Mouse (Mus musculus) embryonic facial prominence, embryonic 11.5 days (tissue): ENCODE measurements around the gene Tulp4. TPM values are rescaled to one million over a fixed set of nuclear protein-coding genes. Genes with fewer than 3 reads are reported as not detected.

Source experiments
- ATAC-seq: fragments of 200-750 bp; cut with Nextera tagmentation; replicated peaks from 2 replicates; pipeline ENCODE4 v1.8.0; 2017; ENCODE audit warnings: low read depth; ENCODE audit not compliant: insufficient number of reproducible peaks, low FRiP score, low TSS enrichment
- DNase-seq: peaks from one replicate; pipeline ENCODE4 v3.0.0-alpha.2; 2015; ENCODE audit warnings: low spot score
- H3K27ac ChIP-seq: fragments of 300-500 bp; sonication (generic); replicated peaks from 2 replicates; pipeline ENCODE4 v1.5.1; 2014; ENCODE audit warnings: mild to moderate bottlenecking, low read depth, low read length, control low read depth
- H3K27me3 ChIP-seq: fragments of 300-500 bp; sonication (generic); 2 replicates; pipeline ENCODE4 v1.6.1; 2014; ENCODE audit warnings: mild to moderate bottlenecking, low read length, moderate library complexity, mixed read lengths; ENCODE audit not compliant: control insufficient read depth, insufficient read depth
- H3K36me3 ChIP-seq: fragments of 300-500 bp; sonication (generic); replicated peaks from 2 replicates; pipeline ENCODE4 v1.6.1; 2014; ENCODE audit warnings: low read depth, mild to moderate bottlenecking, low read length, moderate library complexity, mixed read lengths; ENCODE audit not compliant: control insufficient read depth, insufficient read depth
- H3K4me1 ChIP-seq: fragments of 300-500 bp; sonication (generic); 2 replicates; pipeline ENCODE4 v1.6.1; 2014; ENCODE audit warnings: low read length, mixed read lengths; ENCODE audit not compliant: control insufficient read depth, insufficient read depth
- H3K4me2 ChIP-seq: fragments of 300-500 bp; sonication (generic); 2 replicates; pipeline ENCODE4 v1.6.1; 2014; ENCODE audit warnings: low read depth, mild to moderate bottlenecking, control low read depth, low read length, moderate library complexity
- H3K4me3 ChIP-seq: fragments of 300-500 bp; sonication (generic); 2 replicates; pipeline ENCODE4 v1.5.1; 2014; ENCODE audit warnings: low read depth, low read length, control low read depth
- H3K9ac ChIP-seq: fragments of 300-500 bp; sonication (generic); replicated peaks from 2 replicates; pipeline ENCODE4 v1.6.1; 2014; ENCODE audit warnings: mild to moderate bottlenecking, control low read depth, low read length
- H3K9me3 ChIP-seq: fragments of 300-500 bp; sonication (generic); replicated peaks from 2 replicates; pipeline ENCODE4 v1.6.1; 2016; ENCODE audit warnings: mild to moderate bottlenecking, low read length, inconsistent platforms, mixed read lengths; ENCODE audit not compliant: control insufficient read depth
- WGBS: fragments of 180-500 bp; shearing (Covaris S2); extraction: QIAGEN DNeasy Blood & Tissue Kit; methylation state at CpG from one replicate; pipeline ENCODE4 v1.1.7; 2014; 5-methylcytosine and 5-hydroxymethylcytosine counted together
- polyA plus RNA-seq: library from polyadenylated mRNA; unstranded; fragments of >200 nt; fragmentation: Nextera tagmentation; extraction: Ambion mirVana; gene quantifications from 2 replicates; pipeline ENCODE4 v1.2.1, GENCODE M21; 2014

Tulp4 gene
- polyA plus RNA-seq, 1 experiment from 2014 or later, result 86.2 TPM

DNA sequence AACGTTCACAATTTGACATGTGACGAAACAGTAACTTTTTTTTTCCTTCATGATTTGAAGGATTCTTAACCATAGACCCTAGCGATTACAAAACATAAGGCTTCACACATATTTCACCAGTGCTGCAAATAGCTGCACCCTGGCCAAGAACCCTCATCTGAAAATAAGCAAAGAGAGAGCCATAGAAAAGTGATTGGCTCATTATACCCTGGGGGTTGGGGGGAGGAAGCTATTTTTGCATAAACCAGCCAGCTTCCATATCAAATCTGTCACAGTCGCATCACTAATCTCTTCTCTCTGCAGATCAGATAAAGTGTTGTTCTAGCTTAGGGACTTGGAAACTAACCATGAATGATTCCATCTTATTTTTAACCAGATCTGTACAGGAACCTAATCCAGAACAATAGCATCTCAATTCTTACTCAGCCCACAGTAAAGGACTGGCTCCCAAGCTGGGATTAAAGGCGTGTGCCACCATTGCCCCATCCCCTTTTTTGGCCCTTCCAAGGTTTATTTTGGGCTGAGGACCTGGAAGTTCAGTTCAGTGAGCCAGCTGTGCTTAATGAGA lies 22.8 kb upstream of the Tulp4 start:
- DNase-seq (no peak), ATAC-seq (no peak)
- Histone ChIP-seq H3K9ac (no peak overlapping the region), H3K4me3 (no peak overlapping the region), H3K4me2 (no peak overlapping the region), H3K4me1 (peaks cover 2% of the 10 kb centered on the region; the same call in 1 of the 2 replicates), H3K27ac (no peak overlapping the region), H3K36me3 (no peaks in the 10 kb centered on the region; the same call in none of the 2 replicates), H3K27me3 (no peaks in the 10 kb centered on the region), H3K9me3 (no peaks in the 10 kb centered on the region)
- 90% methylated on average over 5 of the region's 5 CpGs for WGBS

DNA sequence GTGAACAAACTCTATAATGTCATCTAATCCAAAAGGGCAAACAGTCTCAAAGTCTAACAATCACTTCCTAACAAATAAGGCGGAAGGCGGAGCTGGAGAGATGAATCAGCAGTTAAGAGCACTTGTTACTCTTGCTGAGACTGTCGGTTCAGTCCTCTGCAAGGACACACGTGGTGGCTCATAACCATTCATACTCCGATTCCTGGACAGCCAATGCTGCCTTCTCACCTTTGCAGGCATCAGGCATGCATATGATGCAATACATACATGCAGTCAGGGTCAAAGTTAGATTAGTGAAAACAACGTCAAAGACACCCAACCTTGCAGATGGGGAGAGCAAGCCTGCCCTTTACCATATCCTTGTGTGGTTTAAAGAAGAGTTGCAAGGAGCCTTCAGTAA lies 14.6 kb upstream of the Tulp4 start:
- Histone ChIP-seq H3K4me1 (no peaks in the 10 kb centered on the region), H3K27me3 (no peaks in the 10 kb centered on the region), H3K9me3 (no peaks in the 10 kb centered on the region), H3K36me3 (no peaks in the 10 kb centered on the region), H3K27ac (no peak overlapping the region), H3K4me3 (no peak overlapping the region), H3K4me2 (no peak overlapping the region), H3K9ac (no peak overlapping the region)
- no peak for ATAC-seq
- WGBS, result 90% methylated on average over 6 of the region's 6 CpGs
- no peak for DNase-seq

GRCm38 (mm10) chr17:6095579-6095978 lies 10.7 kb upstream of the Tulp4 start:
- DNase-seq, result no peak
- Histone ChIP-seq H3K36me3 (no peaks in the 10 kb centered on the region), H3K27ac (no peak overlapping the region), H3K9ac (no peak overlapping the region), H3K4me3 (no peak overlapping the region), H3K4me2 (no peak overlapping the region), H3K4me1 (no peaks in the 10 kb centered on the region), H3K9me3 (no peaks in the 10 kb centered on the region), H3K27me3 (no peaks in the 10 kb centered on the region)
- ATAC-seq, result no peak

DNA sequence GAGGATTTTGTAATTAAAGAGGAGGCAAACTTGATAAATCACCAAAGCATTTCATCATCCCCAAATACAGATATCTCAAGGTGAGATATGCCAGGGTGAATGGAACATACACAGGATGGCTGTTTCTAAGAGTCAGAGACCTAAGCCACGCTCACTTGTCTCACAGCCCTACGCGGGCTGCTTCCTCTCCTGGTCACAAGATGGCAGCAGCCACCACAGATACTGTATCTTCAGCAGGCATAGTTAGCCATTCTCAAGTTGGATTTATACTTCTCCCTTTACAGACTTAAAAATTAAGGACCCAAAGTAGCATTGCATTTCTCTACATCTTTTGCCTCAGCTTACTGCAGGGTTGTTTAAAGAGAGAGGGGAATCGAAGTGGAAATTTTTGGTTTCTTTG lies 8.4 kb upstream of the Tulp4 start:
- H3K9ac ChIP-seq, result no peak overlapping the region

DNA sequence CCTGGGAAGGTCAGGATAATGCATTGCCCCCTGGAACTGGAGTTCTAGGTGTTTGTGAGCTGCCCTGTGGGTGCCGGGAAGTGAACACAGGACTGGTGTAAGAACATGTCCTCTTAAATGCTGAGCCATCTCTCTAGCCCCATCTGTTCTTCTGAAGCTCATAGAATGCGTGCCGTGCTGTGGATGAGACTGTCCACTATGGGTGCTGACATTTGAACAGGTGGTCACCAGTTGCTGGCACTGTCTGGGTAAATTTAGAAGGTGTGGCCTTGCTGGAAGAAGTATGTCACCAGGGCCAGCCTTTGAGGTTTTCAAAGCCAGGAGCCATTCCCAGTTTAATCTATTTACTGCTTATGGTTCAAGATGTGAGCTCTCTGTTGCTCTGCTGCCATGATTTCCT lies 4.0 kb upstream of the Tulp4 start:
- Histone ChIP-seq H3K4me2 (no peak overlapping the region), H3K4me1 (no peaks in the 10 kb centered on the region), H3K9ac (no peak overlapping the region), H3K4me3 (no peak overlapping the region), H3K9me3 (no peaks in the 10 kb centered on the region), H3K27ac (no peak overlapping the region), H3K36me3 (no peaks in the 10 kb centered on the region), H3K27me3 (no peaks in the 10 kb centered on the region)
- DNase-seq (no peak), ATAC-seq (no peak)
- 96% methylated on average over 3 of the region's 3 CpGs for WGBS

More for the DNA sequence above, 8.4 kb upstream of the Tulp4 start:
- Histone ChIP-seq H3K4me2 (no peak overlapping the region), H3K27me3 (no peaks in the 10 kb centered on the region), H3K9me3 (no peaks in the 10 kb centered on the region), H3K27ac (no peak overlapping the region), H3K36me3 (no peaks in the 10 kb centered on the region), H3K4me3 (no peak overlapping the region), H3K4me1 (no peaks in the 10 kb centered on the region)
- peak; percentile 73 for DNase-seq
- no peak for ATAC-seq
- WGBS, result 25% methylated on average over 4 of the region's 4 CpGs

- ATAC-seq (no peak), DNase-seq (no peak)
- Histone ChIP-seq H3K27ac (no peak overlapping the region), H3K36me3 (no peaks in the 10 kb centered on the region), H3K9me3 (no peaks in the 10 kb centered on the region), H3K4me1 (0 out of 2 replicates have a peak, but pooled peaks cover 4% of the 10 kb centered on the region), H3K9ac (no peak overlapping the region), H3K4me2 (no peak overlapping the region), H3K4me3 (no peak overlapping the region), H3K27me3 (no peaks in the 10 kb centered on the region)
- WGBS, result 86% methylated on average over 6 of the region's 6 CpGs
These were observed 2.7 kb upstream of the Tulp4 start for GRCm38 (mm10) chr17:6103566-6103965.

DNA sequence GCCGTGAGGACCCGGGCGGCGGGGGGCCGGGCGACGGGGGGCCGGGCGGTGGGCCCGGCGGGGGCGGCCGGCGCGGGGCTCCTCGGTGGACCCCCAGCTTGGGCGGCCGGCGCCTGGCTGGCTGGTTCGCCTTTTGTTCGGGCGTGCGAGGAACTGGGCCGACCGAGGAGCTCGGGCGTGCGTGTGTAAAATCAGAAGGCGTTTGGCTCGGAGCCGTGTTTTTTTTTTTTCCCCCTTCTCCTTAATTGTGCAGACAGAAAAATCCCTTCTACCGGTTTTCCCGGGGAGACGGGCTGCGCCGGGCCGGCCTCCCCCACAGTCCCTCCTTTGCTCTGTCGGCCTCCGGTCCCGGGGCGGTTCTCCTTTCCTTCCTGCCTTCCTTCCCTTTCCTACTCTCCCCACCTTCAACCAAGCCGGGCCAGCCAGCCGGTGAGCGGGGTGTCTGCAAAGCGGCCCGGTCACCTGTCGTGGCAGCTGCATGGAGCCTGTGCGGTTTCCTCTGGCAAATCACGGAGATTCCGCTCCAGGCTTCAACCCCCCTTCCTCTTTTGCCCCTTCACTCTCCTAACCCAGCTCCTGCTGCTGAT lies 871 bp downstream of the Tulp4 start:
- H3K4me3 ChIP-seq, result peak overlapping the region; percentile 90
- under 1% methylated on average over 27 of the region's 50 CpGs for WGBS
- H3K4me2 ChIP-seq, result peak overlapping the region; percentile 74
- H3K27ac ChIP-seq, result peak overlapping the region; percentile 91
- H3K9me3 ChIP-seq, result no peaks in the 10 kb centered on the region
- DNase-seq (peak; percentile 57), ATAC-seq (no peak)
- peak overlapping the region; percentile 96 for H3K9ac ChIP-seq
- 0 out of 2 replicates have a peak, but pooled peaks cover 4% of the 10 kb centered on the region for H3K4me1 ChIP-seq
- no peaks in the 10 kb centered on the region for H3K27me3 ChIP-seq
- H3K36me3 ChIP-seq, result no peaks in the 10 kb centered on the region; the same call in 1 of the 2 replicates

GRCm38 (mm10) chr17:6108175-6108574 lies 1.9 kb downstream of the Tulp4 start:
- Histone ChIP-seq H3K9ac (peak overlapping the region; percentile 96), H3K4me2 (peak overlapping the region; percentile 74), H3K4me1 (0 out of 2 replicates have a peak, but pooled peaks cover 4% of the 10 kb centered on the region), H3K4me3 (peak overlapping the region; percentile 90), H3K27ac (no peak overlapping the region; the same call in 1 of the 2 replicates), H3K36me3 (no peaks in the 10 kb centered on the region; the same call in 1 of the 2 replicates), H3K9me3 (no peaks in the 10 kb centered on the region), H3K27me3 (no peaks in the 10 kb centered on the region)
- 64% methylated on average over 7 of the region's 7 CpGs for WGBS
- ATAC-seq (no peak), DNase-seq (no peak)
